Mouse (Mus musculus): ENCODE measurements around the gene Sept1. TPM values are rescaled to one million over a fixed set of nuclear protein-coding genes. Genes with fewer than 3 reads are reported as not detected.

Sept1 gene
- polyA plus RNA-seq, 1 experiment from 2014 or later = 28.2 TPM

DNA sequence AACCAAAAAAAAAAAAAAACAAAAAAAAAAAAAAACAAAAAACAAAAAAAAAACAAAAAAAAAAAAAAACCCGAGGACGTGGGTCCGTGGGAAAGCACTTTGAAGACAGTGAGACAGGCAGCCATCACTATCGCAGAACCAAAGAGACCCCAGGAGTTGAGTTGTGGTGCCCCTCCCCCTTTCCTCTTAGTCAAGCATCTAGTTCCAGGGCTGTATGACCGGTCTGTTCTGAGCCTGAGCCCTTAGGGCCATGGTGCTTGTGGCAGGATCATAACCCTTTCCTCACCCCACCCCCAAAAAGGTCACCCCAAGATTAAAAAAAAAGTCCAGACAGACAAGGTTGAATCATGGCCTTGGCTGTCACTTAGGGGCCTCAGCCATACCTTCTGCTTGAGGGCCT is 16.6 kb downstream of the Sept1 start:
- Histone ChIP-seq H3K27me3 (replicated peaks) (no peaks in the 10 kb centered on the region), H3K4me3 (no peak overlapping the region), H3K9me3 (replicated peaks) (no peaks in the 10 kb centered on the region), H3K27ac (ENCODE audit: poor library complexity, severe bottlenecking) (no peak overlapping the region), H3K4me1 (replicated peaks) (peaks cover 46% of the 10 kb centered on the region), H3K9ac (no peak overlapping the region), H3K4me2 (no peak overlapping the region), H3K36me3 (no peaks in the 10 kb centered on the region)
- WGBS = 73% methylated on average over 5 of the region's 5 CpGs
- no peak for ATAC-seq (ENCODE audit: insufficient number of reproducible peaks, low FRiP score)

DNA sequence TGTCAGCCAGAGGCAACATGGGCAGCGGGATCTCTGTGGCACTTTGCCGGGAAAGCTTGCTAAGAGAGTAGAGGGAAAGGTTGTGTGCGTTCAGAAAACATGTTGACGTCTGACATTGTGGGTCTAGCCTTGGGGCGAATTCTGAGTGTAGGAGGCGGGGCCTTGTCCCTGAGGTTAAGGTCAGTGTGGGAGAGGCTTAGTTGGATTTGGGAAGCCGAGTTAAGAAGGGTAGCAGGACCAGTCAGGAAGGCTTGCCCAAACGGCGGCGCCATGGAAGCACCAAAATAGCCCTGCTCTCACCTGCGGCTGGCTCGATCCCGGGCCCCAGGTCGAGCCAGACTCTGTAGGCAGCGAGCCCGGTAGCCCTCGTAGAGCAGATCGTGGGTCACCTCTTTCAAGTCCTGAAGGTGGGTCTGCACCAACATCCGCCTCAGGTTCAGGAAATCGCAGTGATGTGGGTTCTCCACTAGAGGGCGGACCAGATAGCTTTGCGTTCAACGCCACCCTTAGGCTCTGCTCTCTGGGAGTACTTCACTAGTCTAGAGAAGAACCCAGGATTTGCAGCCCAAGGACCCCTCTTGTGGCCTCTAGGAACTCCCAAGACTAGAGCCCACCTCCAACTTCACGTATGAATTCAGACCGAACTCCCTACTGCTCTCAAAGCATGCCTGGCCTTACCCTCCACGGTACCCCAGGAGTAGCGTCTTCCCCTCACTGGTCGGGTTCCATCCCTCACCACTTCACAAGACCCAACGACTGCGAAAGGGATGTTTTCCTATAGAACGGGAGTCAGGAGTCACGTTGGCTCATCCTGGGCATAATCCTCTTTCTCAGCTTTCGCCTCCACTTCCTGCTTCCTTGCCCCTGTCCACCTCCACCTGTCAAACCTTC is 17.7 kb downstream of the Sept1 start:
- ATAC-seq (ENCODE audit: insufficient number of reproducible peaks, low FRiP score) = peak; percentile 23; the same call in 1 of the 2 replicates
- Histone ChIP-seq H3K36me3 (no peaks in the 10 kb centered on the region), H3K27ac (ENCODE audit: poor library complexity, severe bottlenecking) (no peak overlapping the region), H3K9ac (peak overlapping the region; percentile 67), H3K9me3 (replicated peaks) (no peaks in the 10 kb centered on the region), H3K4me2 (peak overlapping the region; percentile 71), H3K4me1 (replicated peaks) (peaks cover 50% of the 10 kb centered on the region), H3K4me3 (peak overlapping the region; percentile 44), H3K27me3 (replicated peaks) (no peaks in the 10 kb centered on the region)
- whole genome bisulfite sequencing = 20% methylated on average over 33 of the region's 33 CpGs

DNA sequence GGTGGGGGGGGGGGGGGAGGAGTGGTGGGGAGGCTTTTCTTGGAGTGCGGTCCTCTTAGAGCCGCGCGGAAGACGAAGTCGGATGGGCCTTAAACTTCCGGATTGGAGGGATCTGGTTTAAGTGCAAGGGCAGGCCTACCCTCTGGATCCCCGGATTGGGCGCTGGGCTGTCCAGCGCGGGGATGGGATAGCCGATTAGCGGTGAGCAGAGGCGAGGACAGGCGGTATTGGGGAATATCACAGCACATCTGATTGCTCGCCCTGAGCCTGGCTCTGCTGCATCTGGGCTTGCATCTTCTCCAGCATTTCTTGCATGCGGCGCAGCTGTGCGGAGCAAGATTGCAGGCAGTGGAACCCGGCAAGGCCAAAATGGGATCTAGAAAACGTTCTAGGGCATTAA is 18.4 kb downstream of the Sept1 start:
- H3K4me1 ChIP-seq (replicated peaks) = peaks cover 51% of the 10 kb centered on the region
- H3K4me3 ChIP-seq = peak overlapping the region; percentile 44
- H3K9ac ChIP-seq = peak overlapping the region; percentile 67
- WGBS = 22% methylated on average over 21 of the region's 21 CpGs
- H3K9me3 ChIP-seq (replicated peaks) = no peaks in the 10 kb centered on the region
- H3K27me3 ChIP-seq (replicated peaks) = no peaks in the 10 kb centered on the region
- no peak for ATAC-seq (ENCODE audit: insufficient number of reproducible peaks, low FRiP score)
- no peak overlapping the region for H3K27ac ChIP-seq (ENCODE audit: poor library complexity, severe bottlenecking)
- H3K36me3 ChIP-seq = no peaks in the 10 kb centered on the region
- peak overlapping the region; percentile 71 for H3K4me2 ChIP-seq

DNA sequence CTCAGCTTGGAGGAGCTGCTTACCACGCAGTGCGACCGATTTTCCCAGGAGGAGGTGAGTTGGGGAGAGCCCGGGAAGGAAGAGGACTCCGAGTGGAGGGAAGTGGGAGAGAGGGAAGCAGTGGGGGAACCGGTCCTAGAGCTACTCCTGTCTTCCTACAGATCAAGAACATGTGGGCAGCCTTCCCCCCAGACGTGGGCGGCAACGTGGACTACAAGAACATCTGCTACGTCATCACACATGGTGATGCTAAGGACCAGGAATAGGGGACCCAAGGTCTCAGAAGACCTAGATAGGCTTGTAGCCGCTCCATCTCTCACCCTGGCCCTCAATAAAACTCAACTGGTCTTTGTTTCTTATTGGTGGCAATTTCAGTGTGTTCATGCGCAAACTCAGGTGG is 19.0 kb downstream of the Sept1 start:
- Histone ChIP-seq H3K4me2 (peak overlapping the region; percentile 71), H3K27ac (ENCODE audit: poor library complexity, severe bottlenecking) (no peak overlapping the region), H3K9me3 (replicated peaks) (no peaks in the 10 kb centered on the region), H3K4me1 (replicated peaks) (peaks cover 54% of the 10 kb centered on the region), H3K27me3 (replicated peaks) (no peaks in the 10 kb centered on the region), H3K9ac (no peak overlapping the region), H3K4me3 (no peak overlapping the region), H3K36me3 (no peaks in the 10 kb centered on the region)
- ATAC-seq (ENCODE audit: insufficient number of reproducible peaks, low FRiP score) = no peak
- WGBS = 55% methylated on average over 12 of the region's 12 CpGs

DNA sequence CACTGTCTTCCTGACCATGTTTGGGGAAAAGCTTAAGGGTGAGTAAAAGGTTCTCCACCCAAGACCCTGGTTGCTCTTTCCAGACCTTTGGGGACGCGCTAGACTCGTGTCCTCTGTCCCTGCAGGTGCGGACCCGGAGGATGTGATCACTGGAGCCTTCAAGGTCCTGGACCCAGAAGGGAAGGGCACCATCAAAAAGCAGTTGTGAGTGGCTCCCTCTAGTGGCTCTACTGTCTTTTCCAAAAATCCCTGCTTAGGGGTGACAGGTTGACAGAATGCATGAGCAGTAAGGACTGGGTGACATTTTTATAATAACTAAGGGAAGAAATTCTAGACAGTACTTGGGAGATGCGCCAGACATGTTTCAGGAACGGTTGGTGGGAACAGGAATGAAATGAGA is 19.4 kb downstream of the Sept1 start:
- no peak for ATAC-seq (ENCODE audit: insufficient number of reproducible peaks, low FRiP score)
- H3K9ac ChIP-seq = no peak overlapping the region

DNA sequence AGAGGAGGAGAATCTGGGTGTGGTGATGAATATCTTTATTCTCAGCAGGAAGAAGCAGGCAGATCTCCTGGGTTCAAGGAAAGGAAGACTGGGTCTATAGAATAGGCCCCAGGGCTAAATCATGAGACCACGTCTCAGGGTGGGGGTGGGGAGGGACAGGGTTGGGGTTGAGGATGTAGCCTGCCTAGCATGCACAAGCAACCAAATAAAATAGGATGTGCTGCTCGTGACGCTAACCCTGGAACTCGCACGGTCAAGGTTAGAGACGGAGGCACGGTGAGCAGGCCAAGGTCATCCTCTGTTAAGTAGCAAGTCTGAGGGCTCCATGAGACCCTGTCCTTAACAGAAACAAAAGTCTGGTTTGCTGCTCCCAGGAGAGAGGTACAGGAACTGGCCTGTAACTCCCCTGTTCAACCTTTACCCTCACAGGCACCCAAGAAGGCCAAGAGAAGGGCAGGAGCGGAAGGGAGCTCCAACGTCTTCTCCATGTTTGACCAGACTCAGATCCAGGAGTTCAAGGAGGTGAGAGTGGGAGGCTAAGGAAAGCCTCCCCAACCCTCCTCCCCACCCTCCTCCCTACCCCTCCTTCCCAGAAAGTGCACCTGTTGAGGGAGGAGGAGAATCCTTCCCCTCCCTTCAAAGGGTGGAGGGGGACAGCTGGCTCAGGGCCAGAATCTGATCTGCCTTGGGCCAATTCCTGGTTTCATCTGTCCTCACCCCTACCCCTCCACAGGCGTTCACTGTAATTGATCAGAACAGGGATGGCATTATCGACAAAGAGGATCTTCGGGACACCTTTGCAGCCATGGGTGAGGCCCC is 20.3 kb downstream of the Sept1 start:
- 87% methylated on average over 12 of the region's 12 CpGs for WGBS
- H3K27ac ChIP-seq (ENCODE audit: poor library complexity, severe bottlenecking) = no peak overlapping the region

More for the DNA sequence above, 19.4 kb downstream of the Sept1 start:
- H3K9me3 ChIP-seq (replicated peaks) = no peaks in the 10 kb centered on the region
- WGBS = 40% methylated on average over 7 of the region's 7 CpGs
- no peak overlapping the region for H3K4me2 ChIP-seq
- H3K36me3 ChIP-seq = no peaks in the 10 kb centered on the region
- no peak overlapping the region for H3K4me3 ChIP-seq
- no peaks in the 10 kb centered on the region for H3K27me3 ChIP-seq (replicated peaks)
- peaks cover 52% of the 10 kb centered on the region for H3K4me1 ChIP-seq (replicated peaks)
- no peak overlapping the region for H3K27ac ChIP-seq (ENCODE audit: poor library complexity, severe bottlenecking)

DNA sequence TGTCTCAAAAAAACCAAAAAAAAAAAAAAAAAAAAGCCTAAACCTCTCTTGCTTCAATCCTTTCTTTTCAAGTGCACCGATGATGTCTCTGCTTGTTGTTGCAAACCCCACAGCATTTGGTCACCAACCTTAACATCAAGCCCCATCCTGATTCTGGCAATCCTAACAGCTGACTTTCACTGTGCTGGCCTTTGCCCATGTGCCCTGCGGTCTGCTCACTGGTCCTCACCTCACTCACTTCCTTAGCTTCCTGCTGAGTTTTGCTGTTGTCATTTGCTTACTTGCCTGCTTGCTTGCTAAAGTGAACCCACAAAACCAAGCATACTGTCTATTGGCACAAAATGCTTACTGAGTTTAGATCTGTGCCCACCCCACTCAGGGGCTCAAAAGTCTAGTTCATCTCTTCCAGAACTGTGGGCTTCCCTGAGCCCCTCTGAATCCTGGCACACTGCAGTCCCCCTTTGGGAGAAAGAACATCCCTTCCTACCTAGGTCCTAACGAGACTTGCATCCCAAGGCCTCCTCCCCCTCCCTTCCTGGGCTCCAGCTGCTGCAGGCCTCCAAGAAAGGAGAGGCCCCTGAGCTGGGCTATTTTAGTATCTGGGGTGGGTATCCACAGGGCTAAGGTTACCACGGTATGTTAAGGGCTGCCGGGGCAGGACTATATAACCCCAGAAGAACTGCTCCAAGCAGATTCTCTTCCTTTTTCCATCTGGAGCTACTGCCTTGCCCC is 21.8 kb downstream of the Sept1 start:
- no peak overlapping the region; the same call in 1 of the 2 replicates for H3K4me2 ChIP-seq
- H3K27me3 ChIP-seq (replicated peaks) = no peaks in the 10 kb centered on the region
- H3K9me3 ChIP-seq (replicated peaks) = no peaks in the 10 kb centered on the region
- no peak overlapping the region for H3K4me3 ChIP-seq
- no peaks in the 10 kb centered on the region for H3K36me3 ChIP-seq
- peaks cover 40% of the 10 kb centered on the region for H3K4me1 ChIP-seq (replicated peaks)
- H3K27ac ChIP-seq (ENCODE audit: poor library complexity, severe bottlenecking) = peak overlapping the region; percentile 4; the same call in 1 of the 2 replicates
- WGBS = 57% methylated on average over 5 of the region's 5 CpGs
- 0 out of 2 replicates have a peak overlapping the region, but pooled peaks have one; percentile 8 for H3K9ac ChIP-seq
- ATAC-seq (ENCODE audit: insufficient number of reproducible peaks, low FRiP score) = no peak

More for the DNA sequence above, 20.3 kb downstream of the Sept1 start:
- H3K4me1 ChIP-seq (replicated peaks) = peaks cover 44% of the 10 kb centered on the region
- H3K27me3 ChIP-seq (replicated peaks) = no peaks in the 10 kb centered on the region
- no peaks in the 10 kb centered on the region for H3K36me3 ChIP-seq
- H3K4me2 ChIP-seq = no peak overlapping the region
- no peak overlapping the region for H3K4me3 ChIP-seq
- no peak overlapping the region for H3K9ac ChIP-seq
- no peak for ATAC-seq (ENCODE audit: insufficient number of reproducible peaks, low FRiP score)
- H3K9me3 ChIP-seq (replicated peaks) = no peaks in the 10 kb centered on the region

DNA sequence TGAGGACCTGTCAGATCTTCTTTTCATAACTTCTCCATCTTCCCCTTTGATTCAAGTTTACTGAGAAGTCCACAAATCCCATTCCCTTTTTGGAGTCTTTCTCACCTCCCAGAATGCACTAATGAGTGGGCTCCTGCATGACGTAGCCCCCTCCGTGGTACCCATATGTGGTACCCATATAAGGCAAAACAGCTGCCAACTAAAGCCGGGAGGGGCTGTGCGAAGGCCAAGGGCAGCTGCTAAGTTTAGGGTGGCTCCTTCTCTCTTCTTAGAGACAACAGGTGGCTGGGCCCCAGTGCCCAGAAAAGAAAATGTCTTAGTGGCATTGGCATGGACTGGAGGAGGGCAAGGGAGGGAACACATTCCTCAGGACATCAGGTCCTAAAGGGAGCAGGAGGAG is 22.7 kb downstream of the Sept1 start:
- Histone ChIP-seq H3K4me1 (replicated peaks) (peaks cover 43% of the 10 kb centered on the region), H3K27me3 (replicated peaks) (no peaks in the 10 kb centered on the region), H3K27ac (ENCODE audit: poor library complexity, severe bottlenecking) (no peak overlapping the region), H3K9me3 (replicated peaks) (no peaks in the 10 kb centered on the region), H3K4me3 (no peak overlapping the region), H3K9ac (no peak overlapping the region), H3K36me3 (peaks cover 2% of the 10 kb centered on the region), H3K4me2 (no peak overlapping the region)
- 84% methylated on average over 4 of the region's 4 CpGs for WGBS
- no peak for ATAC-seq (ENCODE audit: insufficient number of reproducible peaks, low FRiP score)

DNA sequence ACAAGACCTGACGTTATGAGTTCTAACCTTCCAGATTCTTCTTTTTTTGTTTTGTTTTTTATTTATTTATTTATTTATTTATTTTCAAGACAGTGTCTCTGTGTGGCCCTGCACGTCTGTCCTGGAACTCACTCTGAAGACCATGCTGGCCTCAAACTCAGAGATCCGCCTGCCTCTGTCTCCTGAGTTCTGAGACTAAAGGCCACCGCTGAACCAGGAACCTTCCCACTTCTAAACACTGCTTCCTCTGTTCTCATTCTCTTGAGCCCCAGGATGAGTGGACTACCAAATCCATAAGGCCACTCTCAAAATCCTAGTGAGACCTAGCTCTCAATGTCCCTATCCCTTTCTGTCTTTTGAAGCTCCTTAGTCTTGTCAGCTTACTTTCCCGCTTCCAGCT is 23.1 kb downstream of the Sept1 start:
- 77% methylated on average over 5 of the region's 5 CpGs for WGBS
- Histone ChIP-seq H3K27me3 (replicated peaks) (no peaks in the 10 kb centered on the region), H3K9ac (no peak overlapping the region), H3K4me3 (no peak overlapping the region), H3K27ac (ENCODE audit: poor library complexity, severe bottlenecking) (no peak overlapping the region), H3K36me3 (peaks cover 6% of the 10 kb centered on the region), H3K4me2 (peak overlapping the region; percentile 99; the same call in 1 of the 2 replicates), H3K9me3 (replicated peaks) (no peaks in the 10 kb centered on the region), H3K4me1 (replicated peaks) (peaks cover 42% of the 10 kb centered on the region)
- no peak for ATAC-seq (ENCODE audit: insufficient number of reproducible peaks, low FRiP score)

DNA sequence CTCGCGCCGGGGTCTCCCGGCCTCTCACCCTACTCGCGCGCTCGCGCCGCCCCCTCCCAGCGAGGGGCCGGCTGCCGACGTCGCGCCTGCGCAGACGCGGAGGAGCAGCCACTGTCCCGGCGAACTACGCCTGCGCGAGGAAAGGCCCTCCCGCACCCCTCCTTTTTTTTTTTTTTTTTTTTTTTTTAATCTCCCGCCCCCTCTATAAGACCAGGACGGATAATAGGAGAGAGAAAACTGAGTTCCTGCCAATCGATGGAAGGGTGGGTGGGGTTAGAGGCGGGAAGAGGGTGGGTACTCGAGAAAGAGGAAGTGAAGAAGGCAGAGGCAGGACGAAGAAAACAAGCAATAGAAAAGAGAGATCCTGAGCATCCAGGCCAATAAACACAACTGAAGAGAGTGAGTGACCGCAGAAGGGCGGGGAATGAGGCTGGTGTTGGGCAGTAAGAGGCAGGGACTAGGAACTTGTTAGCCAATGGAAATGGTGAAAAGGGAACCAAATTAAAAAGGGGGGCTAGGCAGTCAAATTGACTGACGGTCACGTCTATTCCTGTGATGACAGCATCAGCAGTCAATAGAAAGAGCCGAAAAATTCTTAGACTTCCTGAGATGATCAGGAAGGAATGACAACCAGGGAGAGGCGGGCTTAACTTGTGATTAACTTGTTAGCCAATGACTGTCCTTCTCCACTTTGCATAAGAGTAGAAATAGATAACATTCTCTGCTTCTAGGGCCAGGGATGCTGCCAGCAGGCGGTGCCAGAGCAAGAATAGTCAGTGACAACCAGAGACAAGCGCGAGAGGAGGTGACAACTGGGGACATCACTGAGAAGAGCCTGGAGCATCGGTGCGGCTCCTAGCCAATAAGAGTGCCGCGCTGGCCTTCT is 24.1 kb downstream of the Sept1 start, which contains the start of gene Mylpf:
Mylpf (plus strand) TSS at position 338 of the 886 bp plus-strand sequence.
- Histone ChIP-seq H3K27me3 (replicated peaks) (no peaks in the 10 kb centered on the region), H3K4me3 (peak within 1 kb of the TSS; percentile 98), H3K4me1 (replicated peaks) (peaks cover 38% of the 10 kb centered on the region), H3K9ac (peak within 1 kb of the TSS; percentile 99), H3K9me3 (replicated peaks) (no peaks in the 10 kb centered on the region), H3K27ac (ENCODE audit: poor library complexity, severe bottlenecking) (peak within 1 kb of the TSS; percentile 92), H3K36me3 (peaks cover 11% of the 10 kb centered on the region), H3K4me2 (peak within 1 kb of the TSS; percentile 99)
- peak; percentile 92 for ATAC-seq (ENCODE audit: insufficient number of reproducible peaks, low FRiP score)
- WGBS = under 1% methylated on average over 43 of the region's 44 CpGs

All from heart, embryonic 12.5 days (tissue).